Mouse (Mus musculus): Measurements from ENCODE around the gene Oxct1.

DNA sequence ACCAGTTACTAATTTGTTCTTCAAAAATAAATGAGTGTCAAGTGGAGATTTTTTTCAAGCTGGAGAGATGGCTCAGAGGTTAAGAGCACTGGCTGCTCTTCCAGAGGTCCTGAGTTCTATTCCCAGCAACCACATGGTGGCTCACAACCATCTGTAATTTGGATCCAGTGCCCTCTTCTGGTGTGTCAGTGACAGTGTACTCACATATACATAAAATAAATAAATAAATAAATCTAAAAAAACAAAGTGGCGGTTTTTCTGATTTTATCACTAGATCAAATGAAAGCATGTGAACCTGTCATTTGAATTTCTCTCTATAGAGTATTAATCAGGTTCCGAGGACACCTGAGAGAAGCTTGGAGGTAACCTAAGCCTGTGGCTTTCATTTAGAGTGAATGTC lies 47.9 kb upstream of the Oxct1 start:
- TF ChIP-seq POLR2A (IDR thresholded peaks at IDR 0.05; ENCODE audit: borderline replicate concordance, insufficient read depth, low read length) (no peak), CTCF (IDR thresholded peaks at IDR 0.05; ENCODE audit: borderline replicate concordance, insufficient read depth, low read depth, low read length) (no peak)

All from cerebellum, adult 2 months (tissue).